Mouse (Mus musculus): ENCODE results near the gene Zdhhc24. TPM values are rescaled to one million over a fixed set of nuclear protein-coding genes. Genes with fewer than 3 reads are reported as not detected.

The Zdhhc24 gene
- polyA plus RNA-seq, 1 experiment from 2014 or later = 7.2 TPM

DNA sequence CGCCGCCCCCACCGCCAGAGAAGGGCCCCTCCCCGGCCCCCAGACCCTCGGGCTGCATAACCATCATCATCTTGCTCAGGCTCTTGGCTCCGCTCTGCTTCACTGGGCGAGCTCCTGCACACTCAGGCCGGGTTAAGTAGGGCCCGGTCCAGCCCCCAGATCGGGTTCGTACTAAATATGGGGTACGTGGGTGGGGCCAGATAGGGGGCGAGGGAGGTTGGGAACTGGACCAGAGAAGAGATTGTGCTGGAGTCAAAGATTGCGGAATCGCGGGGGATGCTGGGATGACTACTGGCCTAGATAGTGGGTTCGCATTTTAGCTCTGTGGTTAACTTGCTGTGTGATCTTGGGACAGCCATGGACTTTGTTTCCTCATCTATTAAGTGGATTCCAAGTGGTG lies 683 bp upstream of the Zdhhc24 start, which contains the start of gene Actn3:
Gene Actn3, minus strand, starts transcription at position 125 of the 400 bp plus-strand sequence.
- peaks cover 4 to 9% of the 10 kb centered on the region in 2 experiments; a peak in 3 of 4 replicates for H3K4me1 ChIP-seq (ENCODE audit: control insufficient read depth in 2 of 2, insufficient read depth in 2 of 2, low read length in 2 of 2)
- peak; percentile 6; the same call in 1 of the 2 replicates for ATAC-seq (ENCODE audit: insufficient number of reproducible peaks, insufficient read depth, low FRiP score, low read depth)
- peak within 1 kb of the TSS; percentile 93 for H3K9ac ChIP-seq (ENCODE audit: low read length)
- no peaks in the 10 kb centered on the region for H3K9me3 ChIP-seq (ENCODE audit: control insufficient read depth, low read length)
- H3K4me2 ChIP-seq (ENCODE audit: low read length) = peak within 1 kb of the TSS; percentile 83
- WGBS = 3% methylated on average over 17 of the region's 17 CpGs
- no peaks in the 10 kb centered on the region; the same call in 1 of the 2 replicates for H3K36me3 ChIP-seq (ENCODE audit: control insufficient read depth, insufficient read depth, low read length)
- H3K27me3 ChIP-seq (ENCODE audit: control insufficient read depth, insufficient read depth, low read length) = no peaks in the 10 kb centered on the region
- H3K27ac ChIP-seq (replicated peaks in 1 of 2; ENCODE audit: control insufficient read depth in 1 of 2, insufficient read depth in 1 of 2, low read depth in 2 of 2, low read length in 2 of 2) = peak within 1 kb of the TSS; percentile 24 to 45; a peak in 3 of 4 replicates
- H3K4me3 ChIP-seq (ENCODE audit: control insufficient read depth in 1 of 2, insufficient read depth in 1 of 2, low read depth in 1 of 2, low read length in 2 of 2) = peak within 1 kb of the TSS; percentile 73 to 97

GRCm38 (mm10) chr19:4879324-4879703 lies 846 bp downstream of the Zdhhc24 start:
- Histone ChIP-seq H3K36me3 (ENCODE audit: control insufficient read depth, insufficient read depth, low read length) (no peaks in the 10 kb centered on the region; the same call in 1 of the 2 replicates), H3K4me2 (ENCODE audit: low read length) (peak overlapping the region; percentile 83), H3K4me1 (ENCODE audit: control insufficient read depth in 2 of 2, insufficient read depth in 2 of 2, low read length in 2 of 2) (peaks cover 4 to 9% of the 10 kb centered on the region in 2 experiments; a peak in 3 of 4 replicates), H3K9me3 (ENCODE audit: control insufficient read depth, low read length) (no peaks in the 10 kb centered on the region), H3K4me3 (ENCODE audit: control insufficient read depth in 1 of 2, insufficient read depth in 1 of 2, low read depth in 1 of 2, low read length in 2 of 2) (peak overlapping the region in 1 of 2 experiments; percentile 97; a peak in 2 of 4 replicates), H3K27me3 (ENCODE audit: control insufficient read depth, insufficient read depth, low read length) (no peaks in the 10 kb centered on the region), H3K9ac (ENCODE audit: low read length) (peak overlapping the region; percentile 93), H3K27ac (replicated peaks in 1 of 2; ENCODE audit: control insufficient read depth in 1 of 2, insufficient read depth in 1 of 2, low read depth in 2 of 2, low read length in 2 of 2) (no peak overlapping the region)
- ATAC-seq (ENCODE audit: insufficient number of reproducible peaks, insufficient read depth, low FRiP score, low read depth) = no peak
- 63% methylated on average over 10 of the region's 10 CpGs for WGBS

GRCm38 (mm10) chr19:4883961-4884360 lies 5.5 kb downstream of the Zdhhc24 start:
- Histone ChIP-seq H3K27me3 (ENCODE audit: control insufficient read depth, insufficient read depth, low read length) (no peaks in the 10 kb centered on the region), H3K36me3 (ENCODE audit: control insufficient read depth, insufficient read depth, low read length) (no peaks in the 10 kb centered on the region; the same call in 1 of the 2 replicates), H3K27ac (replicated peaks in 1 of 2; ENCODE audit: control insufficient read depth in 1 of 2, insufficient read depth in 1 of 2, low read depth in 2 of 2, low read length in 2 of 2) (no peak overlapping the region), H3K9me3 (ENCODE audit: control insufficient read depth, low read length) (no peaks in the 10 kb centered on the region), H3K4me2 (ENCODE audit: low read length) (no peak overlapping the region), H3K4me1 (ENCODE audit: control insufficient read depth in 2 of 2, insufficient read depth in 2 of 2, low read length in 2 of 2) (no peaks in the 10 kb centered on the region), H3K4me3 (ENCODE audit: control insufficient read depth in 1 of 2, insufficient read depth in 1 of 2, low read depth in 1 of 2, low read length in 2 of 2) (no peak overlapping the region), H3K9ac (ENCODE audit: low read length) (no peak overlapping the region)
- 78% methylated on average over 4 of the region's 4 CpGs for WGBS
- no peak for ATAC-seq (ENCODE audit: insufficient number of reproducible peaks, insufficient read depth, low FRiP score, low read depth)

DNA sequence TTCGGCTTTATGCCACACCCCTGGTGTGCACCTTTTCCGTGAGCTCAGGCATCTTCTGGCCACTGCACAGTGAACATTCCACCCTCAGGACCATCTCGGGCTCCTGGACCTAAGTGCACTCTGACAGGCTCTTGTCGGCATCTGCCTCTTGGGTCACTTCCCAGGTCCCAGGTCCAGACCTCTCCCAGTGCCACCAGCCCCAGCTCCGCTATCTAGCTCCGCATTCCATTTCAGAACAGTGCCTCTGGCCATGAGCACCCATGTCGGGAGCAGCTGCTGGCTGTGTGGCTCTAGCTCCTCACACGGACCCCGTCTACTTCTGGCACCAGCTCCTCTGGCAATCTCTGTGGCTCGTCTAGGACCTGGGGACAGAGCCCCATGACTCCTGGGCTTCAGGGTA lies 11.3 kb downstream of the Zdhhc24 start:
- Histone ChIP-seq H3K36me3 (ENCODE audit: control insufficient read depth, insufficient read depth, low read length) (no peaks in the 10 kb centered on the region), H3K27me3 (ENCODE audit: control insufficient read depth, insufficient read depth, low read length) (no peaks in the 10 kb centered on the region), H3K4me1 (ENCODE audit: control insufficient read depth in 2 of 2, insufficient read depth in 2 of 2, low read length in 2 of 2) (peaks cover 3 to 5% of the 10 kb centered on the region in 2 experiments; a peak in 2 of 4 replicates), H3K27ac (replicated peaks in 1 of 2; ENCODE audit: control insufficient read depth in 1 of 2, insufficient read depth in 1 of 2, low read depth in 2 of 2, low read length in 2 of 2) (no peak overlapping the region), H3K4me3 (ENCODE audit: control insufficient read depth in 1 of 2, insufficient read depth in 1 of 2, low read depth in 1 of 2, low read length in 2 of 2) (no peak overlapping the region), H3K4me2 (ENCODE audit: low read length) (no peak overlapping the region), H3K9me3 (ENCODE audit: control insufficient read depth, low read length) (no peaks in the 10 kb centered on the region), H3K9ac (ENCODE audit: low read length) (no peak overlapping the region)
- no peak for ATAC-seq (ENCODE audit: insufficient number of reproducible peaks, insufficient read depth, low FRiP score, low read depth)
- WGBS = 50% methylated on average over 10 of the region's 10 CpGs

GRCm38 (mm10) chr19:4891798-4892197 lies 13.3 kb downstream of the Zdhhc24 start:
- Histone ChIP-seq H3K27ac (replicated peaks in 1 of 2; ENCODE audit: control insufficient read depth in 1 of 2, insufficient read depth in 1 of 2, low read depth in 2 of 2, low read length in 2 of 2) (no peak overlapping the region), H3K9me3 (ENCODE audit: control insufficient read depth, low read length) (no peaks in the 10 kb centered on the region), H3K4me3 (ENCODE audit: control insufficient read depth in 1 of 2, insufficient read depth in 1 of 2, low read depth in 1 of 2, low read length in 2 of 2) (no peak overlapping the region), H3K36me3 (ENCODE audit: control insufficient read depth, insufficient read depth, low read length) (no peaks in the 10 kb centered on the region), H3K4me2 (ENCODE audit: low read length) (no peak overlapping the region), H3K4me1 (ENCODE audit: control insufficient read depth in 2 of 2, insufficient read depth in 2 of 2, low read length in 2 of 2) (peaks cover 3 to 5% of the 10 kb centered on the region in 2 experiments; a peak in 2 of 4 replicates), H3K27me3 (ENCODE audit: control insufficient read depth, insufficient read depth, low read length) (no peaks in the 10 kb centered on the region), H3K9ac (ENCODE audit: low read length) (no peak overlapping the region)
- WGBS = 71% methylated on average over 3 of the region's 3 CpGs
- ATAC-seq (ENCODE audit: insufficient number of reproducible peaks, insufficient read depth, low FRiP score, low read depth) = no peak

GRCm38 (mm10) chr19:4896780-4897520 lies 18.5 kb downstream of the Zdhhc24 start:
- H3K9ac ChIP-seq (ENCODE audit: low read length) = no peak overlapping the region
- no peak overlapping the region for H3K27ac ChIP-seq (replicated peaks in 1 of 2; ENCODE audit: control insufficient read depth in 1 of 2, insufficient read depth in 1 of 2, low read depth in 2 of 2, low read length in 2 of 2)
- H3K4me2 ChIP-seq (ENCODE audit: low read length) = peak overlapping the region; percentile 23; the same call in 1 of the 2 replicates
- no peaks in the 10 kb centered on the region for H3K9me3 ChIP-seq (ENCODE audit: control insufficient read depth, low read length)
- no peaks in the 10 kb centered on the region; a peak in 1 of 4 replicates for H3K4me1 ChIP-seq (ENCODE audit: control insufficient read depth in 2 of 2, insufficient read depth in 2 of 2, low read length in 2 of 2)
- H3K4me3 ChIP-seq (ENCODE audit: control insufficient read depth in 1 of 2, insufficient read depth in 1 of 2, low read depth in 1 of 2, low read length in 2 of 2) = no peak overlapping the region
- no peaks in the 10 kb centered on the region for H3K27me3 ChIP-seq (ENCODE audit: control insufficient read depth, insufficient read depth, low read length)
- WGBS = 39% methylated on average over 21 of the region's 21 CpGs
- no peak for ATAC-seq (ENCODE audit: insufficient number of reproducible peaks, insufficient read depth, low FRiP score, low read depth)
- no peaks in the 10 kb centered on the region for H3K36me3 ChIP-seq (ENCODE audit: control insufficient read depth, insufficient read depth, low read length)

DNA sequence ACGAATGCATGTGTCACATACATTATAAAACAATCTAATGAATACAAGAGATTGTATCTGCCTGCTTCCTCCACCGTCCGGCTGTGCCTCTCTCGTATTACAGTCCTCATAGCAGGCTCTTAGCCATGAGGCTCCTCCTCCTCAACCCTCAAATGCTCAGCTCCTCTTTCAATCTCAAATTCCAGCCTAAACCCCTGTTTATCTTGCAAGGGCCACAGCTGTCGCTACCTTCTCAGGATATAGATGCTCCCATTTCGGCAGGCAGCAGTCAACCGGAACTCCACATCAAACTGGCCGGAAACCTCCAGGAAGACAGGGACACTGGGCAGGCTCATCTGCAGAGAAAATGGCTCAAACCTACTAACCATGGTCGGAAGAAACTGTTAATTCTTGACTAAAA lies 20.5 kb downstream of the Zdhhc24 start:
- no peaks in the 10 kb centered on the region for H3K36me3 ChIP-seq (ENCODE audit: control insufficient read depth, insufficient read depth, low read length)
- H3K9me3 ChIP-seq (ENCODE audit: control insufficient read depth, low read length) = no peaks in the 10 kb centered on the region
- H3K27ac ChIP-seq (replicated peaks in 1 of 2; ENCODE audit: control insufficient read depth in 1 of 2, insufficient read depth in 1 of 2, low read depth in 2 of 2, low read length in 2 of 2) = no peak overlapping the region
- WGBS = 62% methylated on average over 9 of the region's 9 CpGs
- ATAC-seq (ENCODE audit: insufficient number of reproducible peaks, insufficient read depth, low FRiP score, low read depth) = no peak
- no peak overlapping the region for H3K9ac ChIP-seq (ENCODE audit: low read length)
- H3K4me3 ChIP-seq (ENCODE audit: control insufficient read depth in 1 of 2, insufficient read depth in 1 of 2, low read depth in 1 of 2, low read length in 2 of 2) = no peak overlapping the region
- H3K27me3 ChIP-seq (ENCODE audit: control insufficient read depth, insufficient read depth, low read length) = no peaks in the 10 kb centered on the region
- H3K4me2 ChIP-seq (ENCODE audit: low read length) = no peak overlapping the region
- H3K4me1 ChIP-seq (ENCODE audit: control insufficient read depth in 2 of 2, insufficient read depth in 2 of 2, low read length in 2 of 2) = no peaks in the 10 kb centered on the region; a peak in 1 of 4 replicates
